Mouse (Mus musculus): ENCODE data around the gene Cox4i2.

- no peak for TF ChIP-seq POLR2A (IDR thresholded peaks at IDR 0.05; ENCODE audit: insufficient read depth, low read length)
- TF ChIP-seq EP300 (IDR thresholded peaks at IDR 0.05; ENCODE audit: insufficient read depth, low read depth, low read length) = no peak
Measured at GRCm38 (mm10) chr2:152793381-152793780, 39.4 kb downstream of the Cox4i2 start.
